Mouse (Mus musculus): Measurements from ENCODE around the gene Golm1. TPM values are rescaled to one million over a fixed set of nuclear protein-coding genes. Genes with fewer than 3 reads are reported as not detected.

Golm1 gene
- total RNA-seq, 1 experiment: 93.8 TPM

DNA sequence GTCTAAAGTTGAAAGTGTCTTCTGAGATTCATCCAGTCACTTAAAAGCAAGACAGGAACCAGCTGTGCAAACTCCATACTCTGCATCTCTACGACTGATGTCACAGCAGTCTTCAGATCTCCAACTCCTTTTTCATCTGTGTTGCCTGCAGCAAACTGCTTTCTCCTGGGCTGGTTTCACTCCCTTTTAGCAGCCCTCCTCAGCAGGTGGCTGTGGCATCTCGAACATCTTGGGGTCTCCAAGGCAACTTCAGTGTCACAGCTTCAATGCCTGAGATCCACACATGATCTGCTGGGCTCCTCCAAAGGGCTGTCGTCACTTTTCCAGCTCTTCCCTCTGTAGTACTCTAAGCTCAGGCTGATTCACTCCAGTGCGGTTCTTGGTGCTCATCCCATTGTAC lies 84.9 kb downstream of the Golm1 start:
- DNase-seq (ENCODE audit: low read depth, low spot score): no peak
- no peak overlapping the region for H3K9ac ChIP-seq (ENCODE audit: insufficient read depth, low read depth, low read length, poor library complexity, severe bottlenecking)
- in situ Hi-C loops (cut with MboI; ENCODE audit: low sequenced_read_pairs in 2 of 2, unreplicated experiment in 2 of 2): no loop called here
- peaks cover 13% of the 10 kb centered on the region for H3K36me3 ChIP-seq (ENCODE audit: control insufficient read depth, insufficient read depth, low read length, poor library complexity, severe bottlenecking)
- peaks cover 0 to 6% of the 10 kb centered on the region in 2 experiments; a peak in 2 of 4 replicates for H3K4me1 ChIP-seq (ENCODE audit: control insufficient read depth in 2 of 2, insufficient read depth in 2 of 2, low read length in 2 of 2, poor library complexity in 1 of 2)
- no peak overlapping the region for H3K27ac ChIP-seq (ENCODE audit: insufficient read depth, low read depth, low read length, poor library complexity, severe bottlenecking)
- no peak overlapping the region for H3K4me3 ChIP-seq (ENCODE audit: insufficient read depth in 1 of 2, low read depth in 1 of 2, low read length in 2 of 2, poor library complexity in 1 of 2, severe bottlenecking in 1 of 2)
- H3K9me3 ChIP-seq (ENCODE audit: control insufficient read depth, insufficient read depth, low read depth, low read length): no peaks in the 10 kb centered on the region
- TF ChIP-seq HCFC1 (IDR thresholded peaks at IDR 0.05; ENCODE audit: borderline replicate concordance, insufficient read depth, low read length) (no peak), MAFK (IDR thresholded peaks at IDR 0.05; ENCODE audit: insufficient read depth, low read depth, low read length) (no peak), ZNF384 (IDR thresholded peaks at IDR 0.05; ENCODE audit: low read depth, low read length) (no peak), ZC3H11A (IDR thresholded peaks at IDR 0.05; ENCODE audit: borderline replicate concordance, low read depth, low read length) (no peak), CHD2 (IDR thresholded peaks at IDR 0.05; ENCODE audit: low read depth, low read length) (no peak)

GRCm38 (mm10) chr13:59589672-59590071 lies 85.9 kb downstream of the Golm1 start:
- Histone ChIP-seq H3K9ac (ENCODE audit: insufficient read depth, low read depth, low read length, poor library complexity, severe bottlenecking) (no peak overlapping the region), H3K4me1 (ENCODE audit: control insufficient read depth in 2 of 2, insufficient read depth in 2 of 2, low read length in 2 of 2, poor library complexity in 1 of 2) (peaks cover 0 to 6% of the 10 kb centered on the region in 2 experiments; a peak in 2 of 4 replicates), H3K9me3 (ENCODE audit: control insufficient read depth, insufficient read depth, low read depth, low read length) (no peaks in the 10 kb centered on the region), H3K36me3 (ENCODE audit: control insufficient read depth, insufficient read depth, low read length, poor library complexity, severe bottlenecking) (peaks cover 13% of the 10 kb centered on the region), H3K4me3 (ENCODE audit: insufficient read depth in 1 of 2, low read depth in 1 of 2, low read length in 2 of 2, poor library complexity in 1 of 2, severe bottlenecking in 1 of 2) (no peak overlapping the region), H3K27ac (ENCODE audit: insufficient read depth, low read depth, low read length, poor library complexity, severe bottlenecking) (no peak overlapping the region)
- in situ Hi-C loops (cut with MboI; ENCODE audit: low sequenced_read_pairs in 2 of 2, unreplicated experiment in 2 of 2): no loop called here
- peak; percentile 25 for DNase-seq (ENCODE audit: low read depth, low spot score)
- TF ChIP-seq CHD2 (IDR thresholded peaks at IDR 0.05; ENCODE audit: low read depth, low read length): no peak
- TF ChIP-seq MAFK (IDR thresholded peaks at IDR 0.05; ENCODE audit: insufficient read depth, low read depth, low read length): no peak
- no peak for TF ChIP-seq HCFC1 (IDR thresholded peaks at IDR 0.05; ENCODE audit: borderline replicate concordance, insufficient read depth, low read length)
- no peak for TF ChIP-seq ZC3H11A (IDR thresholded peaks at IDR 0.05; ENCODE audit: borderline replicate concordance, low read depth, low read length)
- TF ChIP-seq ZNF384 (IDR thresholded peaks at IDR 0.05; ENCODE audit: low read depth, low read length): no peak

DNA sequence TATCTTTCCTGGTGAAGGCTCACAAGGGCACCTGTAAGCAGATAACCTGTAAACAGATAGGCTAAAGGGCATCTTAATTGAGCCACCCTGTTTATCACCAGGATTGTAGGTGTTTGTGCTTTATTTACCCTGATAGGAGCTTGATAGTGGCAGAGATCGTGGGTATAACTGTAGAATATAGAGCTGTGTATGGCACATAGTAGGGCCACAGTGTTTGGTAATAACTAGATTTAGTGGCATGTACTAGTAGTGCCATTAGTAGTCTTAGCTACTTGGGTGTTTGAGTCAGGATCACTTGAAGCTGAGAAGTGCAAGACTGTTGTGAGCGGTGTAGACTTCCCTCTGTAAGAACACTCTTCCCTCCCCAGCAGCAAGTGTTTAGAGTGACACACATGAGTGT lies 88.4 kb downstream of the Golm1 start:
- peaks cover 9% of the 10 kb centered on the region for H3K36me3 ChIP-seq (ENCODE audit: control insufficient read depth, insufficient read depth, low read length, poor library complexity, severe bottlenecking)
- no peak overlapping the region for H3K9ac ChIP-seq (ENCODE audit: insufficient read depth, low read depth, low read length, poor library complexity, severe bottlenecking)
- H3K4me3 ChIP-seq (ENCODE audit: insufficient read depth in 1 of 2, low read depth in 1 of 2, low read length in 2 of 2, poor library complexity in 1 of 2, severe bottlenecking in 1 of 2): no peak overlapping the region
- H3K27ac ChIP-seq (ENCODE audit: insufficient read depth, low read depth, low read length, poor library complexity, severe bottlenecking): no peak overlapping the region
- peaks cover 2 to 5% of the 10 kb centered on the region in 2 experiments; a peak in 2 of 4 replicates for H3K4me1 ChIP-seq (ENCODE audit: control insufficient read depth in 2 of 2, insufficient read depth in 2 of 2, low read length in 2 of 2, poor library complexity in 1 of 2)
- no peaks in the 10 kb centered on the region for H3K9me3 ChIP-seq (ENCODE audit: control insufficient read depth, insufficient read depth, low read depth, low read length)
- in situ Hi-C loops (cut with MboI; ENCODE audit: low sequenced_read_pairs in 2 of 2, unreplicated experiment in 2 of 2): no loop called here
- no peak for TF ChIP-seq HCFC1 (IDR thresholded peaks at IDR 0.05; ENCODE audit: borderline replicate concordance, insufficient read depth, low read length)
- no peak for TF ChIP-seq ZNF384 (IDR thresholded peaks at IDR 0.05; ENCODE audit: low read depth, low read length)
- TF ChIP-seq CHD2 (IDR thresholded peaks at IDR 0.05; ENCODE audit: low read depth, low read length): no peak
- TF ChIP-seq MAFK (IDR thresholded peaks at IDR 0.05; ENCODE audit: insufficient read depth, low read depth, low read length): no peak
- TF ChIP-seq ZC3H11A (IDR thresholded peaks at IDR 0.05; ENCODE audit: borderline replicate concordance, low read depth, low read length): no peak
- DNase-seq (ENCODE audit: low read depth, low spot score): no peak

DNA sequence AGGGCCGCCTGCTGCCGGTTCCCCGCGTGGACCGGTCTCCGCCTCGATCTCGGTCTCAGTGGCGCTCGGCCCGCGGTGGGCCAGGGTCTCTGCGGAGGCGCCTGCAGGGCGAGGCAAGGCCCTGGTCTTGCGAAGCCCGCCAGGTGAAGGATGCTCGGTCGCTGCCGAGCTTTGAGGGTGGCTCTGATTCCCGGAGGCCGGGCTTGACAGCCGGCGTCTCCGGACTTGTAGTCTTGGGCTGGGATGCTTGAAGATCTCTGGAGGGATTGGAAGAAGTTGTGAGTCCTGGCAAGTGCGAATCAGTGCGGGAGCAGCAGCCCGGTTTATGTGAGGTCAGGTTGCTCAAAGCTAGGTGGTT lies 90.0 kb downstream of the Golm1 start:
- in situ Hi-C loops (cut with MboI; ENCODE audit: low sequenced_read_pairs in 2 of 2, unreplicated experiment in 2 of 2): no loop called here
- no peaks in the 10 kb centered on the region for H3K9me3 ChIP-seq (ENCODE audit: control insufficient read depth, insufficient read depth, low read depth, low read length)
- peak overlapping the region; percentile 71 to 100 for H3K4me3 ChIP-seq (ENCODE audit: insufficient read depth in 1 of 2, low read depth in 1 of 2, low read length in 2 of 2, poor library complexity in 1 of 2, severe bottlenecking in 1 of 2)
- peak overlapping the region; percentile 99 for H3K9ac ChIP-seq (ENCODE audit: insufficient read depth, low read depth, low read length, poor library complexity, severe bottlenecking)
- peaks cover 2 to 5% of the 10 kb centered on the region in 2 experiments; a peak in 2 of 4 replicates for H3K4me1 ChIP-seq (ENCODE audit: control insufficient read depth in 2 of 2, insufficient read depth in 2 of 2, low read length in 2 of 2, poor library complexity in 1 of 2)
- H3K27ac ChIP-seq (ENCODE audit: insufficient read depth, low read depth, low read length, poor library complexity, severe bottlenecking): peak overlapping the region; percentile 76
- TF ChIP-seq HCFC1 (IDR thresholded peaks at IDR 0.05; ENCODE audit: borderline replicate concordance, insufficient read depth, low read length): no peak
- peaks cover 4% of the 10 kb centered on the region for H3K36me3 ChIP-seq (ENCODE audit: control insufficient read depth, insufficient read depth, low read length, poor library complexity, severe bottlenecking)
- no peak for DNase-seq (ENCODE audit: low read depth, low spot score)

All from ES-E14 (cell line).